ENCODE assay signal across 17 mouse cellular contexts in the genomic region with DNA sequence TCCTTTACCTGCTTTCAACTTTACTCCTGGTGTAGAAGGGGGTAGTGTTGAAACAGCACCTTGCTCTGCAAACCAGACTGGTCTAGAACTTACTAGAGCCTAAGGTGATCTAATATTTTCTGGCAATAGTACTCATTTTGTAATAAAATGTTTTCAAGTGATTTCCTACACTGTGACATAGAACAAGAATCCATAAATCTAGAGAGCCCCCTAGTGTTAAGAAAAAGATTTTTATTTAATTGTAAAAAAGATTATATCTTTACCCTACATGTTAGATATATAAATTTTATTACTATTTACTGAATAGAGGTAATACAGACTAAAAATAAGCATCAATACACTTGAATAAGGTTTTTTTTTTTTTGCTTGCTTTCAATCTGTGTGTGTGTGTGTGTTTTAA. TPM values are rescaled to one million over a fixed set of nuclear protein-coding genes. Genes with fewer than 3 reads are reported as not detected.
DNase-seq lines count a peak whose midpoint lies in the region; ATAC-seq and TF ChIP-seq lines count a peak whose summit lies in the region.
"Had no signal": no experiment of that assay in that cellular context is flagged by ENCODE, and none has a peak within 500 bp of the region (broad histone marks: within the 10 kb centered on the region; RNA-seq: fewer than 3 reads in every experiment).

No protein-coding gene starts in this region.

- no peaks in the 10 kb centered on the region for H3K27me3 ChIP-seq in lung, embryonic 14.5 days (ENCODE audit: insufficient read depth, low read length)
- H3K27me3 ChIP-seq in MEL (ENCODE audit: control insufficient read depth in 1 of 2, insufficient read depth in 2 of 2, low read length in 2 of 2), result no peaks in the 10 kb centered on the region
- no peaks in the 10 kb centered on the region for H3K27me3 ChIP-seq in kidney, embryonic 16.5 days (ENCODE audit: insufficient read depth, low read length)
- no peaks in the 10 kb centered on the region for H3K27me3 ChIP-seq in kidney, adult 2 months (replicated peaks; ENCODE audit: control insufficient read depth, insufficient read depth, low read length)
- H3K27me3 ChIP-seq: limb, embryonic 15.5 days; megakaryocyte, embryonic 14.5 days; neural tube, embryonic 15.5 days had no signal

- no peak for TF ChIP-seq POLR2A in MEL (IDR thresholded peaks at IDR 0.05; ENCODE audit: control insufficient read depth in 1 of 2, insufficient read depth in 1 of 2, low read depth in 1 of 2, low read length in 2 of 2, poor library complexity in 1 of 2)
- no peak for TF ChIP-seq POLR2A in kidney, adult 2 months (IDR thresholded peaks at IDR 0.05; ENCODE audit: low read depth, low read length)

- no peak for TF ChIP-seq EP300 in MEL (IDR thresholded peaks at IDR 0.05; ENCODE audit: low read depth in 1 of 2, low read length in 2 of 2)

- no peak overlapping the region for H3K9ac ChIP-seq in lung, embryonic 14.5 days
- no peak overlapping the region for H3K9ac ChIP-seq in MEL (ENCODE audit: control insufficient read depth, low read depth, low read length, poor library complexity, severe bottlenecking)
- H3K9ac ChIP-seq in kidney, embryonic 16.5 days (replicated peaks; ENCODE audit: low read length), result no peak overlapping the region
- H3K9ac ChIP-seq: limb, embryonic 15.5 days; neural tube, embryonic 15.5 days had no signal

- H3K4me3 ChIP-seq in gastrocnemius, adult 2 months, result no peak overlapping the region
- no peak overlapping the region for H3K4me3 ChIP-seq in lung, embryonic 14.5 days (ENCODE audit: low read depth, low read length)
- no peak overlapping the region for H3K4me3 ChIP-seq in MEL (ENCODE audit: control insufficient read depth in 1 of 2, insufficient read depth in 1 of 2, low read depth in 2 of 2, low read length in 2 of 2)
- H3K4me3 ChIP-seq in kidney, embryonic 16.5 days (ENCODE audit: low read length), result no peak overlapping the region
- no peak overlapping the region for H3K4me3 ChIP-seq in kidney, adult 2 months (ENCODE audit: insufficient read depth, low read depth, low read length)
- H3K4me3 ChIP-seq: embryonic facial prominence, embryonic 10.5 days; erythroblast, embryonic 14.5 days; limb, embryonic 15.5 days; megakaryocyte, embryonic 14.5 days; neural tube, embryonic 15.5 days had no signal

- peak; percentile 56 for TF ChIP-seq CTCF in gastrocnemius, adult 2 months (IDR thresholded peaks at IDR 0.05)
- peak; percentile 23; the same call in 1 of the 2 replicates for TF ChIP-seq CTCF in lung, embryonic 14.5 days (IDR thresholded peaks at IDR 0.05; ENCODE audit: low read depth)
- TF ChIP-seq CTCF in MEL (IDR thresholded peaks at IDR 0.05 in 2 of 3, conservative IDR thresholded peaks at IDR 0.05 in 1 of 3; ENCODE audit: control insufficient read depth in 1 of 3, insufficient read depth in 1 of 3, low read depth in 2 of 3, low read length in 3 of 3, poor library complexity in 1 of 3, severe bottlenecking in 1 of 3), result peak in 2 of 3 experiments; percentile 8 to 58; a peak in 2 of 6 replicates
- no peak for TF ChIP-seq CTCF in kidney, adult 2 months (conservative IDR thresholded peaks at IDR 0.05; ENCODE audit: insufficient read depth, insufficient read length, low read depth, low read length)

- DNase-seq in gastrocnemius, adult 2 months, result no peak
- DNase-seq in gastrocnemius, postnatal 25 days, result no peak
- DNase-seq in lung, embryonic 14.5 days, result peak; percentile 47
- DNase-seq in lung, postnatal 10 days, result no peak
- DNase-seq in MEL (ENCODE audit: low read depth, low spot score), result peak; percentile 12
- no peak for DNase-seq in kidney, adult 2 months
- DNase-seq: cerebellum, postnatal 25 days; layer of hippocampus, adult 9-11 months; lung, adult 2 months had no signal

- intact Hi-C loops in gastrocnemius, adult 2 months (cut with DNase I), result loop anchor here (2.0 to 10.0 kb wide), 3 partner anchors 167 to 375 kb away; no protein-coding TSS in a partner anchor

- H3K4me1 ChIP-seq in lung, embryonic 14.5 days (ENCODE audit: insufficient read depth), result no peaks in the 10 kb centered on the region
- no peaks in the 10 kb centered on the region; a peak in 1 of 4 replicates for H3K4me1 ChIP-seq in MEL (ENCODE audit: control insufficient read depth in 1 of 2, insufficient read depth in 2 of 2, low read length in 2 of 2)
- no peaks in the 10 kb centered on the region for H3K4me1 ChIP-seq in kidney, embryonic 16.5 days (ENCODE audit: insufficient read depth, low read length)
- H3K4me1 ChIP-seq in kidney, adult 2 months (ENCODE audit: control insufficient read depth, insufficient read depth, low read length), result no peaks in the 10 kb centered on the region
- H3K4me1 ChIP-seq: neural tube, embryonic 15.5 days had no signal

- no peak for ATAC-seq in lung, embryonic 14.5 days (ENCODE audit: insufficient read depth)
- peak; percentile 52 for ATAC-seq in megakaryocyte progenitor cell, adult 5-6 weeks (replicated peaks; ENCODE audit: poor library complexity)
- ATAC-seq in kidney, embryonic 16.5 days (ENCODE audit: low FRiP score, low TSS enrichment), result no peak
- ATAC-seq: hindbrain, postnatal 0 days had no signal

- peak; percentile 79 for TF ChIP-seq RAD21 in MEL (IDR thresholded peaks at IDR 0.05; ENCODE audit: low read depth, low read length)

- no peaks in the 10 kb centered on the region for H3K79me2 ChIP-seq in MEL (ENCODE audit: control insufficient read depth, insufficient read depth, low read length, poor library complexity)

- no peaks in the 10 kb centered on the region for H3K9me3 ChIP-seq in lung, embryonic 14.5 days (ENCODE audit: low read depth, low read length)
- no peaks in the 10 kb centered on the region for H3K9me3 ChIP-seq in MEL (replicated peaks; ENCODE audit: insufficient read depth, low read length)
- no peaks in the 10 kb centered on the region for H3K9me3 ChIP-seq in kidney, embryonic 16.5 days (ENCODE audit: low read length)
- H3K9me3 ChIP-seq: embryonic facial prominence, embryonic 10.5 days; limb, embryonic 15.5 days; megakaryocyte, embryonic 14.5 days; neural tube, embryonic 15.5 days had no signal

- H3K27ac ChIP-seq in gastrocnemius, adult 2 months, result no peak overlapping the region
- H3K27ac ChIP-seq in lung, embryonic 14.5 days (ENCODE audit: low read depth), result no peak overlapping the region
- H3K27ac ChIP-seq in MEL (ENCODE audit: control insufficient read depth, low read depth, low read length), result no peak overlapping the region
- H3K27ac ChIP-seq in kidney, embryonic 16.5 days (ENCODE audit: low read length), result no peak overlapping the region
- H3K27ac ChIP-seq in kidney, adult 2 months (ENCODE audit: insufficient read depth, low read depth, low read length), result no peak overlapping the region
- H3K27ac ChIP-seq: embryonic facial prominence, embryonic 10.5 days; hindbrain, postnatal 0 days; limb, embryonic 15.5 days; neural tube, embryonic 15.5 days had no signal

- no peak overlapping the region for H3K4me2 ChIP-seq in lung, embryonic 14.5 days
- no peak overlapping the region for H3K4me2 ChIP-seq in kidney, embryonic 16.5 days (replicated peaks; ENCODE audit: low read depth, low read length)
- H3K4me2 ChIP-seq: limb, embryonic 15.5 days; neural tube, embryonic 15.5 days had no signal

- H3K36me3 ChIP-seq in lung, embryonic 14.5 days (ENCODE audit: insufficient read depth), result peaks cover 10% of the 10 kb centered on the region; the same call in 1 of the 2 replicates
- no peaks in the 10 kb centered on the region for H3K36me3 ChIP-seq in MEL (ENCODE audit: control insufficient read depth in 1 of 2, insufficient read depth in 2 of 2, low read length in 2 of 2)
- H3K36me3 ChIP-seq in kidney, embryonic 16.5 days (ENCODE audit: insufficient read depth, low read length), result 0 out of 2 replicates have a peak, but pooled peaks cover 7% of the 10 kb centered on the region
- H3K36me3 ChIP-seq in kidney, adult 2 months (ENCODE audit: control insufficient read depth, insufficient read depth, low read length), result no peaks in the 10 kb centered on the region
- H3K36me3 ChIP-seq: limb, embryonic 15.5 days had no signal

TF ChIP-seq in MEL, 35 proteins besides CTCF, POLR2A, EP300 and RAD21:
- TF ChIP-seq MYB (IDR thresholded peaks at IDR 0.05; ENCODE audit: low read depth, low read length) (no peak), SMC3 (IDR thresholded peaks at IDR 0.05; ENCODE audit: low read depth, low read length) (peak; percentile 59), GATA1 (IDR thresholded peaks at IDR 0.05; ENCODE audit: low read depth, low read length) (0 out of 2 replicates have a peak, but pooled peaks have one; percentile 21)

RNA-seq across cellular contexts. Expression of a gene that starts 29.6 kb away (rescaled TPM):
- total RNA-seq in gastrocnemius, adult 2 months (2021), result 1 to 10 TPM; 1.5 to 1.9 TPM
- 1 to 10 TPM; 1.6 to 1.9 TPM for total RNA-seq in gastrocnemius, postnatal 25 days (2021)
- polyA plus RNA-seq in lung, embryonic 14.5 days (2014; fragmentation: Nextera tagmentation; extraction: Ambion mirVana), result 70.6 and 71.6 TPM in 2 replicates
- 7.8 and 12.7 TPM in 2 replicates for total RNA-seq in MEL (2012; rRNA removed)
- polyA plus RNA-seq in MEL (2012; ENCODE audit: insufficient read depth in 1 of 2, insufficient read length in 2 of 2, low read depth in 1 of 2, low replicate concordance in 2 of 2, missing spikeins in 1 of 2), result 10 to 100 TPM in 1 of 2 experiments, not detected in 1; 16.4 TPM
- 12.8 and 19.5 TPM in 2 replicates for total RNA-seq in megakaryocyte progenitor cell, adult 5-6 weeks (2015)
- total RNA-seq in megakaryocyte progenitor cell, adult 5-6 weeks (2017), result 32.5 and 34.0 TPM in 2 replicates
- polyA plus RNA-seq in kidney, embryonic 16.5 days (2015; fragmentation: Nextera tagmentation; extraction: Ambion mirVana), result 59.0 and 59.3 TPM in 2 replicates
- 4.5 and 5.9 TPM in 2 replicates for polyA plus RNA-seq in kidney, adult 2 months (2012; rRNA removed)

Comparison
In these comparisons a context has a peak if more than half of its experiments do, and no peak if none do; other contexts are left out.
1. DNase-seq: peak in lung, embryonic 14.5 days (single experiment) and MEL (single experiment); none in gastrocnemius, adult 2 months (single experiment), gastrocnemius, postnatal 25 days (single experiment), lung, postnatal 10 days (single experiment) and kidney, adult 2 months (single experiment).